Mouse (Mus musculus) intestine, postnatal 0 days (tissue): ENCODE results near the gene Alkbh8. TPM values are rescaled to one million over a fixed set of nuclear protein-coding genes. Genes with fewer than 3 reads are reported as not detected.
"Not testable (repeated sequence)": the region's sequence is repeated elsewhere in the genome, so short reads cannot be mapped to it uniquely, and the experiment has no call there.

Experiments
- ATAC-seq: fragments of 200-750 bp; cut with Nextera tagmentation; 2 replicates; pipeline ENCODE4 v1.8.0; 2017; ENCODE audit warnings: mild to moderate bottlenecking, moderate TSS enrichment, moderate library complexity
- H3K27ac ChIP-seq: fragments of 300-500 bp; sonication (generic); 2 replicates; pipeline ENCODE4 v1.5.1; 2014; ENCODE audit warnings: mild to moderate bottlenecking, low read depth, low read length, moderate library complexity
- H3K27me3 ChIP-seq: fragments of 300-500 bp; sonication (generic); replicated peaks from 2 replicates; pipeline ENCODE4 v1.6.1; 2014; ENCODE audit warnings: low read length, mixed read lengths; ENCODE audit not compliant: control insufficient read depth, insufficient read depth
- H3K36me3 ChIP-seq: fragments of 300-500 bp; sonication (generic); 2 replicates; pipeline ENCODE4 v1.6.1; 2014; ENCODE audit warnings: mild to moderate bottlenecking, moderate library complexity; ENCODE audit not compliant: control insufficient read depth, insufficient read depth
- H3K4me1 ChIP-seq: fragments of 300-500 bp; sonication (generic); replicated peaks from 2 replicates; pipeline ENCODE4 v1.6.1; 2014; ENCODE audit warnings: antibody characterized with exemption, low read length, mixed read lengths; ENCODE audit not compliant: control insufficient read depth, insufficient read depth
- H3K4me2 ChIP-seq: fragments of 300-500 bp; sonication (generic); replicated peaks from 2 replicates; pipeline ENCODE4 v1.6.1; 2014; ENCODE audit warnings: low read depth, mild to moderate bottlenecking, moderate library complexity
- H3K4me3 ChIP-seq: fragments of 300-500 bp; sonication (generic); 2 replicates; pipeline ENCODE4 v1.5.1; 2014; ENCODE audit warnings: low read depth, low read length
- H3K9ac ChIP-seq: fragments of 300-500 bp; sonication (generic); 2 replicates; pipeline ENCODE4 v1.6.1; 2014; ENCODE audit warnings: mild to moderate bottlenecking, low read depth, low read length
- H3K9me3 ChIP-seq: fragments of 300-500 bp; sonication (generic); 2 replicates; pipeline ENCODE4 v1.6.1; 2016; ENCODE audit warnings: mixed run types; ENCODE audit not compliant: control insufficient read depth
- CTCF ChIP-seq: sonication (generic); IDR thresholded peaks from 2 replicates; pipeline ENCODE4 v1.5.1; 2016; ENCODE audit warnings: low read depth, mild to moderate bottlenecking, control low read depth, antibody characterized with exemption, moderate library complexity
- WGBS: fragments of 180-500 bp; shearing (Covaris S2); extraction: QIAGEN DNeasy Blood & Tissue Kit; methylation state at CpG from one replicate; pipeline ENCODE4 v1.1.7; 2014; 5-methylcytosine and 5-hydroxymethylcytosine counted together
- polyA plus RNA-seq: library from polyadenylated mRNA; unstranded; fragments of >200 nt; fragmentation: Nextera tagmentation; extraction: Ambion mirVana; gene quantifications from 2 replicates; pipeline ENCODE4 v1.2.1, GENCODE M21; 2015

Gene Alkbh8
- polyA plus RNA-seq, 1 experiment from 2014 or later = 4.8 TPM

DNA sequence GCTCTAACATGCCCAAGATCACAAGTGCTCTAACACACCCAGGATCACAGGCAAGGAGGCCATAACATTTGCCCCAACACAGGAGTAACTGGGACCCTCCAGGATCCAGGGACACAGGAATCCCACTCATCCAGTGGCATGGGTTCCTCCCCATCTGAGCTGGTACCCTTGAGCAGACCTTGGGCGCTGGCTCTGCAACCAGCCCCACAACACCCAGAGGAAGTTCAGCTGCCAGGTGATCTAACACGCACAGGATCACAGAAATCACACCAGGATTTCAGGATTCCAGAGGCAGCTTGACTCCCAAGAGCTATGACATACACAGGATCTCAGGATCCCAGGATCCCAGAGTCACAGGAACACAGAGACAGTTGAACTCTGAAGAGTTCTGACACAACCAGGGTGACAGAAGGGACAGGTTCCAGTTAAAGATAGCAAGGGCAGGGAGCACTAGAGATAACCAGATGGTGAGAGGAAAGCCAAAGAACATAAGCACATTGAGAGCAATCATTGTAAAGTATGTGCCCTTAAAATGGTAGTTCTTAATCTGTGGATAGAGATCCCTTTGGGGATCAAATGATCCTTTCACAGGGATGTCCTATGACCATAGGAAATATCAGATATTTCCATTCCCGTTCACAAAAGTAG is 4.1 kb upstream of the Alkbh8 start:
- H3K4me2 ChIP-seq = no peak overlapping the region
- TF ChIP-seq CTCF = no peak
- peaks cover 3% of the 10 kb centered on the region; the same call in 1 of the 2 replicates for H3K27me3 ChIP-seq
- WGBS = 89% methylated on average over 3 of the region's 3 CpGs
- no peak overlapping the region for H3K9ac ChIP-seq
- no peak overlapping the region for H3K4me3 ChIP-seq
- H3K4me1 ChIP-seq = no peaks in the 10 kb centered on the region
- no peak for ATAC-seq
- no peak overlapping the region for H3K27ac ChIP-seq
- H3K9me3 ChIP-seq = no peaks in the 10 kb centered on the region
- no peaks in the 10 kb centered on the region for H3K36me3 ChIP-seq

DNA sequence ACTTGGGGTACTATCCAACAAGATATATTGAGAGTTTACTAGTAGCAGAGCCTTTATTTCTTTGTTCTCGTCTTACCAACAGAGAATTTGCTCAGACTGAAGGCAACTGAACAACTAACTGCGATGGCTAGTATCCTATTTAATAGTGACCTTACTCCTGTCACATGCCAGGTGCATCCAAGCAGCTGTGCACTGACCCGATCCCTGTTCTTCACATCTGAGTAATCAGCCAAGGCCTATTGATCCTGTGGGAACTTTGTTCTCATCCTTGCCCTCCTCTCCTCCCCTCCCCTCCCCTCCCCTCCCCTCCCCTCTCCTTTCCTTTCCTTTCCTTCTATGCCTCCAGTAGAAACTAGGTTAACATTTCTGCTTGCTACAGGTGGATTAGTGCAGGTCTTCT is 1.7 kb downstream of the Alkbh8 start:
- no peak for ATAC-seq
- no peak for TF ChIP-seq CTCF
- Histone ChIP-seq H3K27me3 (0 out of 2 replicates have a peak, but pooled peaks cover 3% of the 10 kb centered on the region), H3K4me2 (0 out of 2 replicates have a peak overlapping the region, but pooled peaks have one; percentile 62), H3K4me3 (no peak overlapping the region), H3K9me3 (no peaks in the 10 kb centered on the region), H3K27ac (no peak overlapping the region), H3K36me3 (0 out of 2 replicates have a peak, but pooled peaks cover 4% of the 10 kb centered on the region), H3K9ac (no peak overlapping the region), H3K4me1 (no peaks in the 10 kb centered on the region)
- whole genome bisulfite sequencing = 84% methylated on average over 3 of the region's 3 CpGs

DNA sequence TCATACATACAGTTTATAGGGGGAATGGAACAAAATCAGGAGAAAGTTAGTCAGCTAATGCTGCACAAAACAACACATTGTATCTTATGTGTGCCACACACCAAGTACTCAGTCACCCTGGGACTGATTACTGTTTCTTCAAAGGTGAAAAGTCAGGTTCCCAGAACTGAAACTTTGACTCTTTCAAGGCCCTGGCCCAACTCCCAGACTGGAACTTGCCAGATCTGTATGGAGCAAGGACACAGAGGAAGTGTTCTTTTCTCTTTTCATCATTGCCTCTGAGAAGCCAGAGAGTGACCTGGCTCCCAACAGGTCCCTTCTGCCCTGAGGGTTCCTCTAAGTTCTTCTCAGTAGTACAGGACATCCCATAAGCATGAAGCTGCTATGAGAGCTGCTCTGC is 10.2 kb downstream of the Alkbh8 start:
- Histone ChIP-seq H3K9me3 (no peaks in the 10 kb centered on the region), H3K4me1 (no peaks in the 10 kb centered on the region), H3K4me2 (no peak overlapping the region), H3K36me3 (peaks cover 30% of the 10 kb centered on the region), H3K4me3 (no peak overlapping the region), H3K27me3 (no peaks in the 10 kb centered on the region), H3K9ac (no peak overlapping the region), H3K27ac (no peak overlapping the region)
- no peak for TF ChIP-seq CTCF
- no peak for ATAC-seq

DNA sequence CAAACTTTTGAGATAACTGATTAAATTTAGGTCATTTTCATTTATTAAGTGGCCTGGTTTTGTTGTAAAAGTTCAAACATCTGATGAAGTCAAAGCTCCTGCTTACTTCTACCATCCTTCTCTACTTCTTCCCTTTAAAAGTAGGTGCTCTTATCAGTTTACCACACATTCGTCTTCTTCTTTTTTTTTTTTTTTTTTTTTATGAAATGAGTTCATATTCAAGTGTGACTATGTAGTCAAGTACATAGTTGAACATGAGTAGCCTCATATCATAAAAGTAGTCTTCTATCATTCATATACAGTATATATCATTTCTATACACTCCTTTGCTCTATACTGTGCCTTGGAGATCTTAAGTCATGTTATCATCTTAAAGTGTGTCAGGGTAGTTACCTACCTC is 11.0 kb downstream of the Alkbh8 start:
- 65% methylated on average over 1 of the region's 1 CpGs for WGBS
- Histone ChIP-seq H3K4me3 (no peak overlapping the region), H3K36me3 (peaks cover 31% of the 10 kb centered on the region), H3K9ac (no peak overlapping the region), H3K4me2 (no peak overlapping the region), H3K27me3 (no peaks in the 10 kb centered on the region), H3K9me3 (no peaks in the 10 kb centered on the region), H3K27ac (no peak overlapping the region), H3K4me1 (no peaks in the 10 kb centered on the region)
- ATAC-seq = no peak
- TF ChIP-seq CTCF = no peak

DNA sequence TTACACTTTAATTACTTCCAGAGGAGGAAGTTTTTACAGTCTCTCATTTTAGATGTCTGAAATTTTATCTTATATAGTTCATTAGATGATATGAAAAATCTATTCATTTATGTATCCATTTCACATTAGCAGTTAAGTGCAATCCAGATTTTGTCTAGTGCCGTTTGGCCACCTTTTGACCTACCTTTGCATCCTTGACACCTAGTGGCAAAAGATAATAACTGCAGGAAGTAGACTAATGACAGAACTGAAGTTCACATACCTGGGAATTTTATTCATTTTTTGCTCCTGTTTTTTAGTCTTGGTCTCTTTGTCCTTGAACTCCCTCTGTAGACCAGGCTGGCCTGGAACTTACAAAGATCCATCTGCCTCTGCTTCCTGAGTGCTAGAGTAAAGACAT is 15.1 kb downstream of the Alkbh8 start:
- peak; percentile 52 for TF ChIP-seq CTCF
- no peak overlapping the region for H3K9ac ChIP-seq
- no peak overlapping the region for H3K4me2 ChIP-seq
- H3K4me1 ChIP-seq = no peaks in the 10 kb centered on the region
- no peaks in the 10 kb centered on the region for H3K27me3 ChIP-seq
- H3K9me3 ChIP-seq = no peaks in the 10 kb centered on the region
- WGBS = 71% methylated on average over 1 of the region's 1 CpGs
- no peak overlapping the region for H3K4me3 ChIP-seq
- peaks cover 27% of the 10 kb centered on the region for H3K36me3 ChIP-seq
- no peak overlapping the region for H3K27ac ChIP-seq
- no peak for ATAC-seq

DNA sequence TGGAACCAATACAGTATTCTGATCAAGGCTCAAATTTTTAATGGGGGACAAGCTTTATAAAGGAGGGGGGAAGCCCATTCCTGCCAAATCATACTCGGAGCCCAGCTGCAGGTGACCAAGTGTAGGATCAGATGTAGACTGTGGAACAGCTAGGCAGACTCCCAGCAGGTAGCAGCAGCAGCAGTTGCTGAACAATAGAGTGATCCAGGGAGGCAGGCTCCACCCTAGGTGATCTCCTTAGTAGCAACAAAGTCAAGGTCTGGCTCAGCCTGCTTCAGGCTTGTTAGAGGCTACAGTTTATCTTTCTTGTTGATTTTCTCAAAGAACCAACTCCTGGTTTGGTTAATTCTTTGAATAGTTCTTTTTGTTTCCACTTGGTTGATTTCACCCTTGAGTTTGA is 41.4 kb downstream of the Alkbh8 start:
- peaks cover 10% of the 10 kb centered on the region for H3K36me3 ChIP-seq
- ATAC-seq, H3K9ac ChIP-seq, H3K27me3 ChIP-seq, H3K27ac ChIP-seq, H3K4me3 ChIP-seq, H3K4me2 ChIP-seq, H3K4me1 ChIP-seq, H3K9me3 ChIP-seq: not testable (repeated sequence)
- WGBS = 70% methylated on average over 1 of the region's 1 CpGs
